Mouse (Mus musculus): ENCODE measurements around the gene Zfp663.

Gene Zfp663

DNA sequence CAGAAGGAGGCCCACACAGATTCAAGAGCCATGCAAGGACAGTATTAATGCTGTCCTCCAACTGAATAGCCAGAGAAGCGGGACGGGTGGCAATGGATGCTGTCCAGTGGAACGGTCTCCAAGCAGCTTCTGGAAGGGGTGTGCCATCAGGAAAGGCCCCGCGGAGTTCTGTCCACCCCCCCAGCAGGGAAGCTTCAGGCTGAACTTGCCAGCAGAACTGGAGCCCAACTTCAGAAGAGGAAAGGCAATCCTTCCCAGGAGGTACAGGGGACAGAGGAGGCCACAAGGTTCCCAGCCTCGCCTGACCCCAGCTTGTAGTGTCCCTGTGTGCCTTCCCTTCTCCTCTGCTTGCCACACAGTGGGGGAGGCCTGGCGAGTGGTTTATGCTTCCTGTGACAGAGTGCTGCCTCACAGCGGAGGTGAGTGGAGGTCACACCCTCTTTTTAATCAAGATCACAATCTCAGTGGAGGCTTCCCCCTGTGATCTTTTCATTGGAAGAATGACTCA, 47.1 kb downstream of the Zfp663 start:
- DNase-seq (ENCODE audit: low read depth, low spot score): peak; percentile 30

- DNase-seq (ENCODE audit: low read depth, low spot score): peak; percentile 24
Measured at GRCm38 (mm10) chr2:165320531-165321150, 47.9 kb downstream of the Zfp663 start.

- no peak for DNase-seq (ENCODE audit: low read depth, low spot score)
Measured at GRCm38 (mm10) chr2:165319503-165319902, 49.0 kb downstream of the Zfp663 start.

GRCm38 (mm10) chr2:165318941-165319340, 49.6 kb downstream of the Zfp663 start:
- DNase-seq (ENCODE audit: low read depth, low spot score): no peak

- no peak for DNase-seq (ENCODE audit: low read depth, low spot score)
Measured at GRCm38 (mm10) chr2:165317621-165318263, 50.8 kb downstream of the Zfp663 start.

GRCm38 (mm10) chr2:165316837-165317473, 51.6 kb downstream of the Zfp663 start:
- peak; percentile 85 for DNase-seq (ENCODE audit: low read depth, low spot score)

DNA sequence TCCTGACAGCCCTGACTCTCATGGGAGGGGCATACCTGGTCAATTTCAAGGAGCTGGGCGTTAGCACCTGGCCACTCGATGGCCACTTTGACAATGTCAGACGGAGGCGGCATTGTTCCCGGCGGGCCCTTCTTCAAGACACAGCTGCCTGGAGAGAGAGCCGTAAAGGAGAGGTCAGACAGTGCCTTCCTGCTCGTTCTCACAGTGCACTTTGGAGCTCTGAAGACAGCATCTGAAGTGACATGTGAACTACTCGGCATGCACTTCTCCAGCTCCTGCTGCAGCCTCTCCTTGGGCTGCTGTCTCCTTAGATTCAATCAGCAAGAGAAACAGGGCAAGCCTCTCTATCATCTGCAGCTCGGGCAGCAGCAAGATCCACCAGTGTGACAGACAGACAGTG, 52.3 kb downstream of the Zfp663 start:
- no peak for DNase-seq (ENCODE audit: low read depth, low spot score)

DNA sequence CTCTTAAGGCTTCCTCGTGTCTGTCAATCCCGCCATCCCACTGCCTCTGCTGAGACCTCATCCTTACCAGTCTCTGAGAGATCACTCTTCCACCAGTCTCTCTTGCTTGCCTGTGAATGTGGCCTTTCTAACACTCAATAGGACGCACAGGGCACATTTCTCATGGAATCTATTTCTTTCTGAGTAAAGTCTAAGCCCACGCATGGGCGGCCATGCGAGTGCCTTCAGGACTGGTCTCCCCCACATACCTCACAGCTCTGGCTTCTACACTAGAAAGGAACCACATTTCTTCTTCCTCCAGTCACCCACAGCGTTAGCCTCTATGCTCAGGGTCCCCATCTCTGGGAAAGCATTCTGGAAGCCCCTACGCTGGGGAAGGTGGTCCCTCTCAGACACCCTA, 54.3 kb downstream of the Zfp663 start:
- no peak for DNase-seq (ENCODE audit: low read depth, low spot score)

DNA sequence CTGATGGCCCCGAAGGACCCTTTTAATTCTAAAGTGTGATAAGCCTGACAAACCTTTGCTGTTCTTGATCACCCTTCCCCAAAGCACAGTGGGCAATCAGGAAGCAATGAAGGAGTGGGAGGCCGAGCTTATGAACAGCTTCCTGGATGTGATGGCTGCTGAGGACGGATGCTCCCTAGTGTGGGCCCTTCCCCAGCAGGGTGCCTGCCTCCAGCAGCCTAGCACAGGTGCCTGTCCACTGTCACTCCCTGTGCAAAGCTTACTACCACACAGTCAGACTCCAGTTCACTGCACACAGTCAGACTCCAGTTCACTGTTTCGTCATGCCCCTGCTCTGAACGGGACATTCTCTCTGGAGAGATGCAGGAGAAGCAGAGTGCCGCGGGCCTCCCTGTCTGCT, 56.1 kb downstream of the Zfp663 start:
- no peak for DNase-seq (ENCODE audit: low read depth, low spot score)

GRCm38 (mm10) chr2:165311577-165311976, 57.0 kb downstream of the Zfp663 start:
- DNase-seq (ENCODE audit: low read depth, low spot score): no peak

DNA sequence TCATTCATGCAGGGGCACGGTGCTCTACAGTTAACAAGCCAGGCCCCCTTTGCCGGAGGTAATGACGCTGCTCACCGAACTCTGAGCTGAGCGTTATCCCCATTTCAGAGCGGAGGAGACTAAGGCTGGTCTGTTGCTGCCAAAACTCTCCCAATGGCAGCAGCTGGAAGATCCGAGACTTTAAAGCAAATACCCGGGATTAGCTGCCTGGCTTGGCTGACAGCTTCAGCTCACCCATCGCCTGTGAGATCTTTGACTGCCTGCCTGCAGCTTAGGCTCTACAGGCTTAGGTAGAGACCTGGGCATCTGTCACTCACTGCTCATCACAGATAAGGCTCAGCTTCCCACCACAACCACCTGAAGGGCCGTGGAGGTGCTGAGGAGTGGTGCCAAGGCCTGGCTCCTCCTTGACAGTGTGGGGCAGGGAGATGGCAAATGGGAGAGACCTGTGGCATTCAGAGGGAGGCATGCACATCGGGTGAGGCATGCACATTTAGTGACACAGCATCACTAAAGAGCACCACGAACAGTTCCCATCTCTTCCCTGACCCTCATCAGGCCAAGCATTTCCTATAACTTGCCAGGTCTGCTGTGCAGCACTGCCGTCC, 57.6 kb downstream of the Zfp663 start:
- no peak for DNase-seq (ENCODE audit: low read depth, low spot score)

- no peak for DNase-seq (ENCODE audit: low read depth, low spot score)
Measured at GRCm38 (mm10) chr2:165307801-165308200, 60.7 kb downstream of the Zfp663 start.

DNA sequence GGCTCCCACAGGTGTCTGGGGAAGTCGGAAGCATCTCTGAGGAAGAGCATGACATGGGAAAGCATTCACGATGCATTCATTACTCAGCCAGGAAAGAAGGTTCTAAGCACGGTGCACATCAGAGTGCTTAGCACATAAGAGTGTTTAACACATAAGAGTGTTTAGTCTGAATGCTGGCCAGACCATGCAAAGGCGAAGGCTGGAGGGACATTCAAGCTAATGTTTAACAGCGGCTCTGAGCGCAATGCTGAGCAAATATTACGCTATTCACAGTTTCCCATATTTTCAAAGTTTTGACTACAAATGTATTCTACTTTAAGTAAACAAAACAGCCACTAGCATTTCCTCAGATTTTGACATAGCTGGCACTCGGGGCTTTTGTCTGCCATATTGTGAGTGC, 63.1 kb downstream of the Zfp663 start:
- no peak for DNase-seq (ENCODE audit: low read depth, low spot score)

DNA sequence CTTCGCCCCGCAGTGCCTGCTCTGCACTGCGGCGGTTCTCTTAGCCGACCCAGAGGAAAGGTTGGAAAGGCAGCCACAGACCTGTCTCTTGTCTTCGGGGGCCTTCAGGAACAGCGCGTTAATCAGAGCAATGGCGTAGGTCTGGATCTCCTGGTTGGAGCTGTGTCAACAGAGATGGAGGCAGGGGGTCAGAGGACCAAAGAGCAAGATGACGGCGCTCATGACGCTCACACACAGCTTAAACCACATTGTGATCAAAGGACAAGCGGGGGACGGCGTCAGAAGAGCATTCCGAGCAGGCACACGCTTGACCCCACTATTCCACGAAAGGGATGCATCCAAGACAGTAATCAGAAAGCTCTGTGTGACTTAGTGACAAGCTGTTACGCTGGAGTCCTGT, 63.7 kb downstream of the Zfp663 start:
- DNase-seq (ENCODE audit: low read depth, low spot score): no peak

DNA sequence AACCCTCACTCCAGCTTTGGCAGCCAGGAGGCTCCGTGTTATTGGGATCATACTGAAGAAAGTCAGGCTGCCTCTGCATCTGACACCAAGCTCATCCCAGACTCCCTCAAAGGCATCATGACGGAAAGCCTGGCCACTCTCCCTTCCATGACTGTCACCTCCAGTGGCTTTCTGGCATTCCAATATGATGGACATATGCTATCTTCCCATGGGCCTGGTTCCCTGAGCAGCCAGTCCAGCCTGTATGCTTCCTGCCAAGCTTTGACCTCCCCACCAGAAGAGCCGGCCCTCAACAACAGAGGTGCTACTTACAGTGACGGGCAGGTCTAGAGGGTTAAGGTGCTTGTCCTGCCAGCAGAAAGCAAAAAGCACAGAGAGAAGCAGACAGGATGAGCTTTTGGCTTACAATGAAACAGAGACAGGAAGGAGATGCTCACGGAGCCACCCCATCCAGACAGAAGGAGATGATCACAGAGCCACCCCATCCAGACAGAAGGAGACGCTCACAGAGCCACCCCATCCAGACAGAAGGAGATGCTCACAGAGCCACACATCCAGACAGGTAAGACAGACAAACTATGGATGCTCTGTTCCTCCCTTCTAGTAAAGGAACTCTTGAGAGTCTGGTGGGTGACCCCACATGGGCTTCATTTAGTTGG, 65.0 kb downstream of the Zfp663 start:
- no peak for DNase-seq (ENCODE audit: low read depth, low spot score)

- no peak for DNase-seq (ENCODE audit: low read depth, low spot score)
Measured at GRCm38 (mm10) chr2:165301409-165301808, 67.1 kb downstream of the Zfp663 start.

Measured in R1 (cell line).